Mouse (Mus musculus): ENCODE data around the gene Vwa3b. TPM values are rescaled to one million over a fixed set of nuclear protein-coding genes. Genes with fewer than 3 reads are reported as not detected.

The Vwa3b gene
- total RNA-seq, 1 experiment = 17.5 TPM

DNA sequence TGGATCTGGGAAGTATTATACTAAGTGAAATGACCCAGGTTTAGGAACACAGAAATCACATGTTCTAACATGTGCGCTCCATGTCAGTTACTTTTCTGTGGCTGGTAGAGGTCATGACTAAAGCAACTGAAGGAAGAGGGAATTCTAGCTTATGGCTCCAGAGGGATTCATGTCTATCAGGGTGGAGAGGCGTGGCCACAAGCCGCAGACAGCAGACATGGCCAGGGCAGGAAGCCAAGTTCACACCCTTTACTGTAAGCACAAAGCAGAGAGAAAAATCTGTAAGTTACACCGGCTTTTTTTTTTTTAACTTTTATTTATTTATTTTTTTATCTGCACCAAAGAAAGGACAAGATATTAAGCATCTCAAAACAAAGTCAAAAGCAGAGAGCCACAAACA lies 119.6 kb downstream of the Vwa3b start:
- no peak overlapping the region for H3K27ac ChIP-seq (ENCODE audit: insufficient read depth, low read depth, low read length, poor library complexity, severe bottlenecking)
- DNase-seq (ENCODE audit: low read depth, low spot score) = no peak
- no peak overlapping the region for H3K4me3 ChIP-seq (ENCODE audit: insufficient read depth in 1 of 2, low read depth in 1 of 2, low read length in 2 of 2, poor library complexity in 1 of 2, severe bottlenecking in 1 of 2)
- no peaks in the 10 kb centered on the region for H3K9me3 ChIP-seq (ENCODE audit: control insufficient read depth, insufficient read depth, low read depth, low read length)
- in situ Hi-C loops (cut with MboI; ENCODE audit: low sequenced_read_pairs in 2 of 2, unreplicated experiment in 2 of 2) = no loop called here
- TF ChIP-seq CHD2 (IDR thresholded peaks at IDR 0.05; ENCODE audit: low read depth, low read length) = no peak
- TF ChIP-seq MAFK (IDR thresholded peaks at IDR 0.05; ENCODE audit: insufficient read depth, low read depth, low read length) = no peak
- TF ChIP-seq HCFC1 (IDR thresholded peaks at IDR 0.05; ENCODE audit: borderline replicate concordance, insufficient read depth, low read length) = no peak
- no peak for TF ChIP-seq ZNF384 (IDR thresholded peaks at IDR 0.05; ENCODE audit: low read depth, low read length)
- no peak for TF ChIP-seq ZC3H11A (IDR thresholded peaks at IDR 0.05; ENCODE audit: borderline replicate concordance, low read depth, low read length)
- H3K9ac ChIP-seq (ENCODE audit: insufficient read depth, low read depth, low read length, poor library complexity, severe bottlenecking) = no peak overlapping the region
- H3K4me1 ChIP-seq (ENCODE audit: control insufficient read depth in 2 of 2, insufficient read depth in 2 of 2, low read length in 2 of 2, poor library complexity in 1 of 2) = no peaks in the 10 kb centered on the region
- H3K36me3 ChIP-seq (ENCODE audit: control insufficient read depth, insufficient read depth, low read length, poor library complexity, severe bottlenecking) = peaks cover 3% of the 10 kb centered on the region; the same call in 1 of the 2 replicates

DNA sequence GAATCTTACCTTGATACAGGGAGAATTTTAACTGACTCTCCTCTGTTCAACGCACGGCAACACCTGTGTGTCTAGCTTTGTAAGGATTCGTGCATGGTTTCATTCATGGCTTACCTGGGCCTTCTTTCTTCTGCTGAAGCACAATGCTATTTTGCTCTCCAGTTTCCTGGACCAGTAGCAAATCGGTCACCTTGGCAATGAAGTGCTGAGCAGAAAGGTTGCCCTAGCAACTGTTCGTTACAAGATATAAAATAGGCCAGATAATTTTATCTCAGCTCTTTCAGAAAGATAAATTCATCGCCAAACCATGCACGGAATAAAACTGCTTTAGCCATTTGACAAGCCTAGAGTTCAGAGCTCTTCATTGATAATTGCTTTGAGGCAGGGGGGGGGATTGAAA lies 123.5 kb downstream of the Vwa3b start:
- no peaks in the 10 kb centered on the region for H3K9me3 ChIP-seq (ENCODE audit: control insufficient read depth, insufficient read depth, low read depth, low read length)
- H3K9ac ChIP-seq (ENCODE audit: insufficient read depth, low read depth, low read length, poor library complexity, severe bottlenecking) = no peak overlapping the region
- in situ Hi-C loops (cut with MboI; ENCODE audit: low sequenced_read_pairs in 2 of 2, unreplicated experiment in 2 of 2) = no loop called here
- DNase-seq (ENCODE audit: low read depth, low spot score) = no peak
- H3K4me3 ChIP-seq (ENCODE audit: insufficient read depth in 1 of 2, low read depth in 1 of 2, low read length in 2 of 2, poor library complexity in 1 of 2, severe bottlenecking in 1 of 2) = no peak overlapping the region
- H3K27ac ChIP-seq (ENCODE audit: insufficient read depth, low read depth, low read length, poor library complexity, severe bottlenecking) = no peak overlapping the region
- H3K4me1 ChIP-seq (ENCODE audit: control insufficient read depth in 2 of 2, insufficient read depth in 2 of 2, low read length in 2 of 2, poor library complexity in 1 of 2) = peaks cover 0 to 4% of the 10 kb centered on the region in 2 experiments; a peak in 2 of 4 replicates
- no peak for TF ChIP-seq HCFC1 (IDR thresholded peaks at IDR 0.05; ENCODE audit: borderline replicate concordance, insufficient read depth, low read length)
- no peak for TF ChIP-seq ZC3H11A (IDR thresholded peaks at IDR 0.05; ENCODE audit: borderline replicate concordance, low read depth, low read length)
- no peak for TF ChIP-seq ZNF384 (IDR thresholded peaks at IDR 0.05; ENCODE audit: low read depth, low read length)
- no peak for TF ChIP-seq CHD2 (IDR thresholded peaks at IDR 0.05; ENCODE audit: low read depth, low read length)
- TF ChIP-seq MAFK (IDR thresholded peaks at IDR 0.05; ENCODE audit: insufficient read depth, low read depth, low read length) = no peak
- no peaks in the 10 kb centered on the region for H3K36me3 ChIP-seq (ENCODE audit: control insufficient read depth, insufficient read depth, low read length, poor library complexity, severe bottlenecking)

DNA sequence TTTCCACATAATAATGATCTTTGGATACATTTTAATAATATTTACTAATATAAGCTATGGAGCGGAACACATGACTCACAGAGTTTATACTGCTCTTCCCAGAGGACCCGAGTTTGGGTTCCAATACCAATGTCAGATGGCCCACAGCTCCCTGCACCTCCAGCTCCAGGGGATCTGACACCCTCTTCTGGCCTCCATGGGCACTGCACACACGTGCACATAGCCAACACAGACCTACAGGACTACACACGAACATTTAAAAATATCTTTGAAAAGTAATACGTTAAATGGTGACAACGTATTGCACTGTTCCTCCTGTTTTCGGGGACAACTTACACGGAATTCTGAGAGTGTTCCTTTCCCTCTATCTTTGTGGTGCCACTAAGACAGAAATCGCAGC lies 125.5 kb downstream of the Vwa3b start:
- no peak overlapping the region for H3K4me3 ChIP-seq (ENCODE audit: insufficient read depth in 1 of 2, low read depth in 1 of 2, low read length in 2 of 2, poor library complexity in 1 of 2, severe bottlenecking in 1 of 2)
- 0 out of 2 replicates have a peak, but pooled peaks have one; percentile 26 for TF ChIP-seq ZC3H11A (IDR thresholded peaks at IDR 0.05; ENCODE audit: borderline replicate concordance, low read depth, low read length)
- no peak for TF ChIP-seq CHD2 (IDR thresholded peaks at IDR 0.05; ENCODE audit: low read depth, low read length)
- peaks cover 0 to 6% of the 10 kb centered on the region in 2 experiments; a peak in 2 of 4 replicates for H3K4me1 ChIP-seq (ENCODE audit: control insufficient read depth in 2 of 2, insufficient read depth in 2 of 2, low read length in 2 of 2, poor library complexity in 1 of 2)
- no peak for DNase-seq (ENCODE audit: low read depth, low spot score)
- H3K36me3 ChIP-seq (ENCODE audit: control insufficient read depth, insufficient read depth, low read length, poor library complexity, severe bottlenecking) = no peaks in the 10 kb centered on the region
- no peak overlapping the region for H3K27ac ChIP-seq (ENCODE audit: insufficient read depth, low read depth, low read length, poor library complexity, severe bottlenecking)
- no peak overlapping the region for H3K9ac ChIP-seq (ENCODE audit: insufficient read depth, low read depth, low read length, poor library complexity, severe bottlenecking)
- no peaks in the 10 kb centered on the region for H3K9me3 ChIP-seq (ENCODE audit: control insufficient read depth, insufficient read depth, low read depth, low read length)
- in situ Hi-C loops (cut with MboI; ENCODE audit: low sequenced_read_pairs in 2 of 2, unreplicated experiment in 2 of 2) = no loop called here

DNA sequence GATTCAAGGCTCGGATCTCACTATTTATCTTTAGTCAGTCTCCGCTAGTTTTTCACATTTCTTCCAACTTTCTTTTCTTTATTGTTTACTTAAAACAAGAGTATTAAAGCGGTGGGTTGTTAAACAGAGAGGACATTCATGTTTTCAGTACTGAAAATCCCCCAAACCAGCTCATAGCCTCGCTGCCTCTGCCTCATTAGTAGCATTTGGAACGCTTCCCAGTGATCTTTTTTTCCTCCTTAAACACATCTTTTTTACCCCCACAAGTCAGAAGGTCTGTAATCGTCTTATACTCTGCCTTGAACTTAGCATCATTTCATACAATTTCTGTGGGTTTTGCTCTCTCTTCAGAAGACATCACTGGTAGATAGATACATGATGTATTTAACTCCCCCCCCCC lies 139.7 kb downstream of the Vwa3b start:
- no peak for DNase-seq (ENCODE audit: low read depth, low spot score)
- in situ Hi-C loops (cut with MboI; ENCODE audit: low sequenced_read_pairs in 2 of 2, unreplicated experiment in 2 of 2) = no loop called here
- no peak overlapping the region for H3K9ac ChIP-seq (ENCODE audit: insufficient read depth, low read depth, low read length, poor library complexity, severe bottlenecking)
- no peaks in the 10 kb centered on the region for H3K36me3 ChIP-seq (ENCODE audit: control insufficient read depth, insufficient read depth, low read length, poor library complexity, severe bottlenecking)
- TF ChIP-seq MAFK (IDR thresholded peaks at IDR 0.05; ENCODE audit: insufficient read depth, low read depth, low read length) (no peak), ZC3H11A (IDR thresholded peaks at IDR 0.05; ENCODE audit: borderline replicate concordance, low read depth, low read length) (no peak), HCFC1 (IDR thresholded peaks at IDR 0.05; ENCODE audit: borderline replicate concordance, insufficient read depth, low read length) (no peak), CHD2 (IDR thresholded peaks at IDR 0.05; ENCODE audit: low read depth, low read length) (no peak), ZNF384 (IDR thresholded peaks at IDR 0.05; ENCODE audit: low read depth, low read length) (no peak)
- H3K4me3 ChIP-seq (ENCODE audit: insufficient read depth in 1 of 2, low read depth in 1 of 2, low read length in 2 of 2, poor library complexity in 1 of 2, severe bottlenecking in 1 of 2) = no peak overlapping the region
- no peaks in the 10 kb centered on the region for H3K4me1 ChIP-seq (ENCODE audit: control insufficient read depth in 2 of 2, insufficient read depth in 2 of 2, low read length in 2 of 2, poor library complexity in 1 of 2)
- H3K27ac ChIP-seq (ENCODE audit: insufficient read depth, low read depth, low read length, poor library complexity, severe bottlenecking) = no peak overlapping the region
- no peaks in the 10 kb centered on the region for H3K9me3 ChIP-seq (ENCODE audit: control insufficient read depth, insufficient read depth, low read depth, low read length)

DNA sequence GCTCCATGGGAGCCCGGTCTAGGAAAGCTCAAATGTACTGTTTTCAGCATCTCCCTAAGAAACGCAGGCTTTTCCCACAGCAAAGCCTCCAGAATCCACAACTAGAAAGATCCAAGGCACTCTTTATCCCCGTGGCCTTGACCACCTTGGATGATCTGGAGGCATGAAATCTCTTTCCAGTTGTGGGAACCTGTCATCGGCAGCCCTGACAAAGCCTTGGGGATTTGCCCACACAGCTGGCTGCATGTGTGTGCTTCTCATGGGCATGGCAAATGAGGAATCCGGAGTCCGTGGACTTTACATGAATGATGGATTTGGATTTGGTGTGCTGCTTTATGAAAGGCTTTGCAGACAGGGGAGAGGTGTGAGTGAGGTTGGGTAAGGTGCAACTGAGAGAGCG lies 141.5 kb downstream of the Vwa3b start:
- Histone ChIP-seq H3K9me3 (ENCODE audit: control insufficient read depth, insufficient read depth, low read depth, low read length) (no peaks in the 10 kb centered on the region), H3K4me1 (ENCODE audit: control insufficient read depth in 2 of 2, insufficient read depth in 2 of 2, low read length in 2 of 2, poor library complexity in 1 of 2) (no peaks in the 10 kb centered on the region), H3K4me3 (ENCODE audit: insufficient read depth in 1 of 2, low read depth in 1 of 2, low read length in 2 of 2, poor library complexity in 1 of 2, severe bottlenecking in 1 of 2) (no peak overlapping the region), H3K9ac (ENCODE audit: insufficient read depth, low read depth, low read length, poor library complexity, severe bottlenecking) (no peak overlapping the region), H3K36me3 (ENCODE audit: control insufficient read depth, insufficient read depth, low read length, poor library complexity, severe bottlenecking) (no peaks in the 10 kb centered on the region), H3K27ac (ENCODE audit: insufficient read depth, low read depth, low read length, poor library complexity, severe bottlenecking) (no peak overlapping the region)
- no peak for TF ChIP-seq CHD2 (IDR thresholded peaks at IDR 0.05; ENCODE audit: low read depth, low read length)
- no peak for TF ChIP-seq HCFC1 (IDR thresholded peaks at IDR 0.05; ENCODE audit: borderline replicate concordance, insufficient read depth, low read length)
- no peak for TF ChIP-seq ZNF384 (IDR thresholded peaks at IDR 0.05; ENCODE audit: low read depth, low read length)
- no peak for TF ChIP-seq MAFK (IDR thresholded peaks at IDR 0.05; ENCODE audit: insufficient read depth, low read depth, low read length)
- TF ChIP-seq ZC3H11A (IDR thresholded peaks at IDR 0.05; ENCODE audit: borderline replicate concordance, low read depth, low read length) = no peak
- in situ Hi-C loops (cut with MboI; ENCODE audit: low sequenced_read_pairs in 2 of 2, unreplicated experiment in 2 of 2) = no loop called here
- DNase-seq (ENCODE audit: low read depth, low spot score) = no peak

All from ES-E14 (cell line).